Mouse (Mus musculus): ENCODE results near the gene Evl.

GRCm38 (mm10) chr12:108579156-108579871 is 24.8 kb downstream of the Evl start:
- TF ChIP-seq POLR2A (IDR thresholded peaks at IDR 0.05; ENCODE audit: borderline replicate concordance, low read depth, low read length) (no peak), CTCF (IDR thresholded peaks at IDR 0.05; ENCODE audit: low read depth, low read length) (no peak)
